Mouse (Mus musculus): Measurements from ENCODE around the gene Pigk. TPM values are rescaled to one million over a fixed set of nuclear protein-coding genes. Genes with fewer than 3 reads are reported as not detected.

The Pigk gene
- total RNA-seq, 2 experiments from 2014 or later, result 47.8 to 63.0 TPM

DNA sequence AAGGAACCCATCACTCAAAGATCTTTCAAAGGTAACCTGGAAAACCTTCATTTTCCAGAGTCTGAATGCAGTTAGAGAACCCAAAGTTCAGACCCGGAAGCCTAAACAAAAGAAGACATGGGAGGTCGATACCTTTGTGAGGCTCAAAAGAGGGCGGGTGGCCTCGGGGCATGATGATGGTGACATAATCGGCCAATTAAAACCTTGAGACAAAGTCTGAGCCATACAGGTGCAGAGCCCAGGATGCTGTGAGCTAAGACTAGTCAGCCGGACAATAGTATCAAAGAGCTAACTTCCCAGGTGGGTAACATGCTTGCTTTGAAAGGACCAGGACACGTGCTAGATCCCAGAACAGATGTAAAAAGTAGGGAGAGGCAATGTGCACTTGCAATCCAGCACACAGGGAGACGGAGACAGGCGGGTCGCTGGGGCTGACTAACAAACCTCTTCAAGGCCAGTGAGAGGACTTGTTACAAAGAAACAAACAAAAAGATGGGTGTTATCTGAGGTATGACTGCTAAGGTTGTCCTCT is 215.4 kb downstream of the Pigk start:
- DNase-seq (ENCODE audit: low spot score in 2 of 2), result no peak

DNA sequence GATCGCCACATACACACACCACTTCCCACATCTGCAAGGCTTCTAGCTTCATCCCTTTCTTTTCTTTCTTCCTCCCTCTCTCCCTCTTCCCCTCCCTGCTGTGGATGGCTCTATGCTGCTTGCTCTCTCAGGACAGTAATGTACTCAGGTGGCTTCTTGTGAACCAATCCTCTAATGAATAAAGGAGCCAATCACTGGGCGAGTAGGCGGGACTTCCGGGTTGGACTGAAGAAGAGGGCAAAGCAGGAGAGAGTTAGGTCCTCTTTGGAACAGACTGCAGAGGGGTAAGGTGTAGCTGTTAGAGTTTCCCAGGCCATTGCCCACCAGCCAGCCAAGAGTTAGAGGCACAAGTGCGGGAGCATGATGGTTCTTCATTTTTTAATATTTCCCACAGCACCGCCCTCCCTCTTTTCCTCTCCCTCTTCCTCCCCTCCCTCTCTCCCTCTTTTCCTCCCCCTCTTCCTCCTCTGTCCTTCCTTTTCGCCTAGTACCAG is 215.9 kb downstream of the Pigk start:
- no peak for DNase-seq (ENCODE audit: low spot score in 2 of 2)

DNA sequence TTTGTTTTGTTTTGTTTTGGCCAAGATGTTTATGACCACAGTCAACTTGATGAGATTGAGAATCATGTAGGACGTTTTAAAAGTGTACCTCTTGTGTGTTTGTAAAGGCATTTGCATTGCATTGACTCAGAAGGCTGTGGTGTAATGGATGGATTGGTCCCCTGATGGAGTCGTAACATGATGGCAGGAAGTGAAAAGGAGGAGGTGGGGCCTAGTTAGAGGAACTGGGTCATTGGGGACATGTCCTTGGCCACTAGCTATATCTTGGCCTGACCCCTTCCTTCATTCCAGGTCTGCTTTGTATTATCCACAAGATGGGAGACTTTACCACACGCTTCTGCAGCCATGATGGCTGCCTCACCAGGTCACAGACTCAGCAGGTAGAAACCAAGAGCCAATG is 217.5 kb downstream of the Pigk start:
- DNase-seq (ENCODE audit: low spot score in 2 of 2), result no peak

DNA sequence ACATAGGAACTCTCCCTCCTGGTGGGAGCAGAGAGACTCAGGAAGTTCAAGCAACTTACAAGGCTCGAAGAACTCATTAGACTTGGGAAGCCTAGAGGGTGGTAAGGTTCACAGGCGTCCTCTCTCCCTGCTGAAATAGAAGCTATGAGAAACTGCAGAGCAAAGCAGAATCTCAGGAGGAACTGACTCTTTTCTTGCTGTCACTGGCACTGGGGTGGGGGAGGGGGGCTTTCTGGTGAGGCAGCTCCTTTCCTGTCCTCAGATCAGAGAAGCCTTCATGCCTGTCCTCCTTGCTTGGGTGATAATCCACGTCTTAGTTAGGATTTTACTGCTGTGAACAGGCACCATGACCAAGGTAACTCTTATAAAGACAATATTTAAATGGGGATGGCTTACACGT is 218.2 kb downstream of the Pigk start:
- DNase-seq (ENCODE audit: low spot score in 2 of 2), result no peak

DNA sequence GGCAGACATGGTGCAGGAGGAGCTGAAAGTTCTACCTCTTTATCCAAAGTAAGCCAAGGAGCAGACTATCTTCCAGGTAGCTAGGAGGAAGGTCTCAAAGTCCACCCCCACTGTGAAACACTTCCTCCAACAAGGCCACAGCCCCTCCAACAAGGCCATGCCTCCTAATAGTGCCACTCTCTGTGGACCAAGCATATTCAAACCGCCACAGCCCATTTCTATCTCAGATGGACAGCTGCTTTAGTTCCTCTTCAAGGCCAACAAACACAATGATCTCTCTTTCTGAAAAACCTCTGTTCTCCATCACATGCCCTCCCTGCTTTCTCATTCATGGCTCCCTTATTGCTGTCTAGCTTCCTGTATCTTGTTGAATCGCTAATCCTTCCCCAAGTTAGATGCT is 218.6 kb downstream of the Pigk start:
- DNase-seq (ENCODE audit: low spot score in 2 of 2), result no peak

DNA sequence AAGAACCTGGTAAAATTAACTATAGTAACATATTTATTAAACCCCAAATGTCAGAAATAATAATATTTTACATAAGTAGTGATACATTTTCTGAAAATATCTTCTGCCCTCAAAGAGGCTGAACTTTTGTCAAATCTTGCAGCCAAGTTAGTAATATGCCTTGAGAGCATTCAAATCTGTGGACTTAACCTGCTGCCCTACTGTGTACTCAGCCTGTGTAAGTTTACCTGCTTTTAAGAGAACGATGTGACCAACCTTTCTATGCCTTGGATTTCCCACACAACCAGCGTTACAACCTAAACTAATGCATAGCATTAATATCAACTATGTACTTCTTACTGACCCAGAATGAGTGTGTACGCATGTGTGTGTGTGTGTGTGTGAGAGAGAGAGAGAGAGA is 219.8 kb downstream of the Pigk start:
- no peak for DNase-seq (ENCODE audit: low spot score in 2 of 2)

DNA sequence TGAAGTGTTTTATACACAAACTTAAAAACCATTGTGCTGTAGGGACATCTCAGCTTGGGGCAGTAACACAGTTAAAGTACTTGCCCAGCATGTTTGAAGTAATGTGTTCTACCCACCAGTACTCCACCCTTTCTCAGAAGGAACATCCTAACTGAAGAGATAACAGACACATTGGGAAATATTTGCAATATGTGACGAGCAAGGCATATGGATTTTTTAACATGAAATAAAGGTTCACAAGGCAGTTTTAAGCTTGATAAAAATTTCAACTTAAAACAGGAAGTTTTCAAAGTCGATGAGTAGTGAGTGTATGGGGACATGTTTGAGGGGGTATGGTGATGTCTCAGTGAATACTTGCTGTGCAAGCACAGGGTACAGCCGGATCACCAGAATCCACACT is 222.4 kb downstream of the Pigk start:
- DNase-seq (ENCODE audit: low spot score in 2 of 2), result no peak

DNA sequence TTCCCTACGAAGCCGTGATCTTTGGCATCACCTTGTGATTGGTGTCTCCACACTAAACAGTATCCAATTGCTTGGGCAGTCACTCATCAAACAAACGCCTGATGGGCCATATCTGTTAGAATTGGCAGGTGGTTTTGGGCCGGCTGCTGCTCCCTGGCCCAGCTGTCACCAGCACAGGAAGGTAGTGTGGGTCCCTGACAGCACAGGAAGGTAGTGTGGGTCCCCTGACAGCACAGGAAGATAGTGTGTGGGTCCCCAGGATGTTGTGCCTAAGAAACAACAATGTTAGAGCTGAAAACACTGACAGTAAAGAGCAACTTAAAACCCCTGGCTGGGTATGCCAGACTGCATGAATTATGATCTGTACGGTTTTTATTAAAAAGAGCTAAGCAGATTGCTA is 227.8 kb downstream of the Pigk start:
- no peak for DNase-seq (ENCODE audit: low spot score in 2 of 2)

DNA sequence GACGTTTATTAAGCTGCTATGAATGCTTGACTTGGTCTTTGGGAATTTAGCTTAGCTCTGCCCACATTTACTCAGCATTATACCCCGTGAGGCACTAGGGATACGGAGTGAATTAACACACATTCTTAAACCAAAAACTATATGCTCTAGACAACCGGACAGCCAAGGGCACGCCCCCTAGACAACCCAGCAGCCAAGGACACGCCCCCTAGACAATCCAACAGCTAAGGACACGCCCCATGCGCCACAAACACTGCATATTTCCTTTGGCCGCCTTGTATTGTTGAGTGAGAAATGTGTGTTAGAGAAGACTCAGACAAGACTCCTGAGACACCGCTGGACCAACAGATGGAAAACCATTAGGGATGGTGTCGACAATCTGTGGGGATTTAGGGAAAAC is 229.1 kb downstream of the Pigk start:
- DNase-seq (ENCODE audit: low spot score in 2 of 2), result no peak

DNA sequence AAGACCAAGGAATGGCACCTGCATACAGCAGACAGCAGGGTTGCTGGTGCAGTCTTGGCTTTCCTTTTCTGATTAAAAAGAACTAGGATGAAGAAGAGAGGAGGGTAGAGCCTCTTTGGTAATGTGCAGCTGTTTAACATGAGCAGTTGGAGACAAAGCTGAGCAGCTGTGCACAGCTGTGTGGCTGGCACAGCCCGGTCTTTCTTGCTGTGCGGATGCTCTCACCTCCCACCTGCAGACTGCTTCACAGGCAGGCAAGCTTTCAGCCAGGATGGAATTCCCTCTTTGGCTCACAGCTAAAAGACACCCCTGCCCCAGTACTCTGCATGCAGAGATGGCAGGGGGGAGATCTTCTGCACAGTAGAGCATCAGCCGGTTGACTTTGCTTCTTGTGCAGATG is 230.9 kb downstream of the Pigk start:
- DNase-seq (ENCODE audit: low spot score in 2 of 2), result no peak

DNA sequence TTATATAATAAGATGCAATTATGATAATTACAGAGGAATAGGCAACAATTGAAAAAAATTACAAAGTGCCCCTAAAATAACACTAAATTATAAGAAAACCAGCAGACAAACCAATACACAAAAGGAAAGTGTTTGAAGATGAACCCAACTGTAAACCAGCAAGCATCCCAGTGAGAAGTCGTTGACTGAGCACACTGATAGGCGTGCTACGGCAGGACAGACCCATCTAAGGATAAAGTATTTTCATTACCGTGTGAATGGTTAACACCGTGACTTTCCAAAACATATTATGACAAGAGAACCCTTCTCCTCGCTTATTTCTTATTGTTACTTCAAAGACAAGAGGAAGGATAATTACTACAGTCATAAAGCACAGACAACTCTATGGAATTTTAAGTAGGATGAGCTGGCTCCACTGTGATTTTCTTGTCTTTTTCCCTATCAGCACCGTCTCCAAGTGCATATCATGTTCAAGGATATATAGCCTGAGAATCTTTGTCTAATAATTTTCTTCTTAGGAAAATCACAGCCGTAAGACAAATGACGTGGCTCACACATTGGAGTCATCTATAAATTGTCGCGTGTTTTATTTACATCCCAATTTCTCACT is 233.2 kb downstream of the Pigk start:
- no peak for DNase-seq (ENCODE audit: low spot score in 2 of 2)

DNA sequence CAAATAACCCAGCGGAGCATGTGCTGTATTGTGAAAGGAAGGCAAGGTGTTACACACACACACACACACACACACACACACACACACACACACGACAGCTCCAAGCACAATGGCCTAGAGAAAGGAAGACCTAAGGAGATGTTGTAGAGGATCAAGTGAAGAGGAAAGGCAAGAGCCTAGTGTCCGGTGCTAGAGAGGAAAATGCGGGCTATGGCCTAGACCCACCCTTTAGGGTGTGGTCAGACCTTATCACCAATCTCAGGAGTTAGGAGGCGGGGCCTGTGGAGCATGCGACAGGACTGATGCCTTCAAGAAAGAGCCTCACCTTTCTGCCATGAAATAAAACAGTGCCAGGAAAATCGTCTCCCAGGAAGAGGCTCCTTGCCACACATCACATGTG is 234.7 kb downstream of the Pigk start:
- no peak for DNase-seq (ENCODE audit: low spot score in 2 of 2)

DNA sequence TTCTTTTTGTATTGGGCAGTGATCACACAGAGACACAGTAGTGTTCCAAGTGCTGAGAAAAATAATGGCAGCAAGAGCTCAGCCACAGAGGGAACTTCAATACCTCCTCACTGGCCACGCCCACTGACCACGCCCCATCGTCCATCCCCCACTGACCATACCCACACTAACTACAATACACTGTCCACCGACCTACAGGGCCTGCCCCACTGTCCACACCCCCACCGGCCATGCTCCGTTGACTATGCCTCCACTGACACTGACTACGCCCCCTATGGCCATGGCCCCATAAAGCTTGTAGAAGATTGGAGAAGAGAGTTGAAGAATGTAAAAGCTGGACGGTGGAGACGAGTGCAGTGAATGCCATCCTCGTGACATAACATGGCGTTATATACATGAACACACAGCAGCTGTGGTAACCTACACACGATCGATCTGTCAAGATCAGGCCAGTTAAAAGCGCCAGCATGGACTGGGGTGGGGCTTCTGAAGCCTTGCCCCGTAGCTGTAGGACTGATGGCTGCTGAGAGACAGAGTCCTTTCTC is 235.4 kb downstream of the Pigk start:
- DNase-seq (ENCODE audit: low spot score in 2 of 2), result no peak

DNA sequence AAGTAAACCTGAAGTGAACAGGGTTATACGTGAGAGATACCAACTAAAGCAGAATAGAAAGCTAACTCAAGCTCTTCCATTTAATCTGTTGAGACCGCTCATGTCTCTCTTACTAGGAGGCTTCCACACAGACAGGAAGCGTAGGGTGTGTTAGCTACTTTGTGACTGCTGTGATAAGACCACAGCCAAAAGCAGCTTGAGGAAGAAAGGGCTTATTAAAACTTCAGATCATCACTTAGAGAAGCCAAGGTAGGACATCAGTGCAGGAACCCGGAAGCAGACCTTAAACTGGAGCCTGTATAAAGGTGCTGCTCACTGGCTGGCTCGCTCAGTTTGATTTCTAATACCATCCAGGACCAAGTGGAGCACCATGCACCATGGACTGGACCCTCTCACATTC is 236.4 kb downstream of the Pigk start:
- DNase-seq (ENCODE audit: low spot score in 2 of 2), result no peak

DNA sequence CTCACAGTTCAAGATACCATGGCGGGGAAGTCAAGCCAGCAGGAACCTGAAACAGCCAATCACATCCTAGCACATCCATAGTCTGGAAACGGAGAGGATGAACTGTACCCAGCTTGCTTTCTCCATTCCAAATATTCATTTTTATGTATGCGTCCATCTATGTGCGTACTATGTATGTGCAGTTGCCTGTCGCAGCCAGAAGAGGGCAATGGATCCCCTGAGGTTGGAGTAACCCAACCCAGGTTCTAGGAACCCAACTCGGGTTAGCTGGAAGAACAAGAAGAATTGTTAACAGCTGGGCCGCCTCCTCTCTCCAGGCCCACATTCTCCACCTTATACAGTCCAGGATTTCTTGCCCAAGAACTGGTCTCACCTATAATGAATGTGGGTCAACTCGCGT is 237.0 kb downstream of the Pigk start:
- DNase-seq (ENCODE audit: low spot score in 2 of 2), result no peak

DNA sequence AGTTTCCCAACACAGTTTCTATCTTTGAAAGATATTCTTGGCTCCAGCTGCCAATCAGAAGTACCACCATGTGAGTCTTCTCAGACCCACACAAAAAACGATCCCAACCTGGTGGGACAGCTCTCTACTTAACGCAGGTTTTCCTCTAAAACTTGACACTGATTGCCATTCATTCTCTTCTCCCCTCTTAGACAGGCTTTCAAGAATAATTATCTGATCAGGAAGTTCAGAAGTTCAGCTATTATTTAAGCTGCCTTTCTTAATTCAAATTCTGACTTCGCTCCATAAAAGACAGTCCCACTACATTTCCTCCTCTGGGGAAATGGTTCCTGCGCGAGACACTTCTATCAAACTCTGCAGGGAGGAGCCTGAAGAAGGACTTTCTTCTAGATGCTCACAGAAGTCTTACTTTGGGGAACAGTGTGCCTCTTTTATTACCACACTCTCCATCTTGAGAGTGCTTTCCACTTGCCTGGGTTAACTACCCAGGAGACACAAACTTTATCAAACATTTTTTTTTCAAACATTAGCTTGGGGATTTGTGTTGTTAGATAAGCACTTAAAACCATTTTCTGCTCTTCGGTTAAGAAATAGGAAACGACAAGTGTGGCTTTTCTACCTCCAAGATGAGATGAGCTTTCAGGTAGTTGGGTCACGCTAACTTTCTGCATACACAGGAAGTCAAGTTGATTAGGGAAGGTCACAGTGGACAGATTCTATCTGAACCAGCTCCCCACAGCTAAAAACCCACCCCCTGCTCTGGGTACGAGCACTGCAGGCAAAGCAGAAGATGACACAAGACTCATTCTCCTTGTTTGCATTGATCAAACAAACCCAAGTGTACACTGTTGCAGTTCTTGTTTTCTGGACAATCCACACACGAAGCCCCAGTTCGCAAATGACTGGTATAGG is 238.0 kb downstream of the Pigk start:
- DNase-seq (ENCODE audit: low spot score in 2 of 2), result no peak

DNA sequence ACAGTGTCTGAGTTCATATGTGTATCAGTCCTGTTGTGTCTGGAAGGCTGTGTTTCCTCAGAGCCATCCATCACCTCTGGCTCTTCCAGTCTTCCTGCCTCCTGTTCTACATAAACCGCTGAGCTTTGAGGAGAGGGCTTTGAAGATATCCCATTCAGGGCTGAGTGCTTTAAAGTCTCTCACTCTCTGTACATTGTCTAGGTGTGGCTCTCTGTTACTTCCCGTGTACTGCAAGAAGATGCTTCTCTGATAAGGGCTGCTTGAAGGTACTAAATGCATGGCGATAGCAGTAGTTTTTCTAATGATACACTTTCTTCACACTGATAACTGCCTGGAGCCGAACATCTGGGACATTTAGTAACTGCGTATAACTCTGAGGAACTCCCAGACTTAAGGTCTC is 242.1 kb downstream of the Pigk start:
- no peak for DNase-seq (ENCODE audit: low spot score in 2 of 2)

DNA sequence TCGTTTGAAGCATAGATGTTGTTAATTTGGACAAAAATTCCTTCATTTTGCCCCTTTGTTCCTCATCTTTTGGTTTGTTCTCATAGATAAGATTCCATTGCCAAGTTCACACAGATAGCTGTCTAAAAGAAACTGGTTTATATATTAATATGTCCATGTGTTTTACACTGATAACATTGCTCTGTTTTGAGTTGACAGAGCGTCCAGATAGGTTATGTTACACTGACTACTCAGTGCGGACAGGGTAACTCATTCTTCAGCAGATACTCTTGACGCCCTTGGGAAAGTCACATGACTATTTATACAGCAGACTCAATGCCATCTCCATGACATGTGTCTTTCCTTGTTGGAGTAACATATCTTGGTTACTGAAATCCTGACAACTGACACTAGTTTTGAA is 242.9 kb downstream of the Pigk start:
- DNase-seq (ENCODE audit: low spot score in 2 of 2), result no peak

DNA sequence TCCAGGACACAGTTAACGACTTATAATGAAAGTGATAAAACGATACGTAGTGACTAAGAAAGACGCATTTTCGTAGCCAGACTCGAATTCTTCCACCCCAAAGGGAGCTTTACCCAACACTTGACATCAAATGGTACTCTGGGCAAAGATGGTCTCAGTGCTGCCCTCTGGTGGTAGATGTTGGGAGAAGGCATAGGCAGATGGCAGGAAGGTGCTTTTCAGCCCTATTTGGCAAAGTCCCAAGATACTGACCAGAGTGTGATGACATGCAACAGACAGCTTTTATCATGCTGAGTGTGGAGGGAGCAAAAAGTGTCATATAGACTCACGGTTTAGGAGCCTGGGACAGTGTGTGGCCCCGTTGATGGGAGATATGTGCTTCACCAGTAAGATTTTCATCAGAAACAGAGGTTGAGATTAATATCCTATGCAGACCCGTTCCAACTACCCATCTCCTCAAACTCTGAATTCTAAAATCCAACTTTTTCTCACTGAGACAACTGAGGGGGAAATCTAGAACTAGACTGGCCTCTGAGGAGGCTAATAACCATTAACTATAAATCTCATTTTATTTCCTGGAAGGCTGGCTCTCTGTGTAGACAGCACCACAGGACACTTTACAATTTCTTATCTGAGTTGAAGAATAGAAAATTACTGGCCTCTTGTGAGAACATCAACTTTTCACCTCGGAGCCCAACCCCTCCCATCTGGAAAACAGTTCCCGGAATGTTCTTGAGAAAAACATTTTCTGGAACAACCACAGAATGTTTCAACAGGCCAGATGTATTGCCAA is 244.7 kb downstream of the Pigk start:
- DNase-seq (ENCODE audit: low spot score in 2 of 2), result peak; percentile 52 to 71

DNA sequence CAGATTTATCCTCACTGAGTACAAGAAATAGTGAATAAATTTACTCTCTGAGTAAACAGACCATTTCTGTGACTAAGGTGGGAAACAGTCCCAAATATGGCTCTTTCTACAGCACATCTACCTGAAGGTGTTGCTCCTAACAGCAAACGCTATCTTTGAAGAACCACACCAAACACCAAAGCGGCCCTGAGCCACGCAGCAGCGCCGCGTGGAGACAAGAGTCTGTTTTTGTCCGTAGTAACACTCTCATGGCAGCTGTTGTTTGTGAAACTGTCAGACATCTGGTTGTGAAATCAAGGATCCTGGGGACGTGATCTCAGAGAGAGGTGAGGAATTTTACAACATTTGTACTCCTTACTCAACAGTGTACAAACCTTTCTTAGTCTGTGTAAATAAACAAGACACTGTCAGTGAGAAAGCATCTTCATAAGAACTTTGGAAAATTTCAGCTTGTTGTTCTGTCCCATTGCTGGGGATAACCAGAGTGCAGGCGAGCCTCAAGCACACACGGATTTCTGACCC is 248.0 kb downstream of the Pigk start:
- DNase-seq (ENCODE audit: low spot score in 2 of 2), result no peak

DNA sequence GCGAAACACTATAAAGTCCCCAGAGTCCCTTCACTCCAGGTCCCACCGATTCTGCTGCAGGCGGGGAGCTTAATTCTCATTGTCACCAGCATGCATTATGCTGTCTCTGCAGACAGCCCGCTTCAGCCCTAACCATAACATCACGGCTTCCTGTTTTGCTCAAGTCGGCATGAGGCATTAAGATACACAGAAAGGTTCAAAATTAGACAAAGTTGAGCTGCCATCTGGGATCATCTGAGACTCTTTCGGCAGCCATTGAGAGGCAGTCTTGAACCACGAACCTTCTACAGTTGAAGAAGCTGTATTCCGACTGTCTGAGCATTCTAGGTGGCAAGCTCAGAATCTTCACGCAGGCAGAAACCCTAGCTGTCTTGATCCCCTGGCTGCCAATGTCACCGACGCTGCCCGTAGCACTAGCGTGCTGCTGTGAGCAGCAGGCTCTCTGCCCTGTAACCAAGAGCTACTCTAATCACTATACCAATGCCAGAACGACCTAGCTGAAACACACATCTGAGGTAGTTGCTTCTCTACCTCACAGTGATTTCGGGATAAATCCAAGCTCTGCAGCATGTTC is 256.0 kb downstream of the Pigk start:
- no peak for DNase-seq (ENCODE audit: low spot score in 2 of 2)

Measured in left cerebral cortex, adult 18-20 months (tissue).